Mouse (Mus musculus): ENCODE data around the gene Crhr1.

GRCm38 (mm10) chr11:104132580-104133441 is at the start of gene Crhr1:
- no peak for TF ChIP-seq EP300 (IDR thresholded peaks at IDR 0.05; ENCODE audit: low read length)
- TF ChIP-seq TBP (conservative IDR thresholded peaks at IDR 0.05; ENCODE audit: low read depth, low read length): no peak
